Mouse (Mus musculus): Measurements from ENCODE around the gene Gramd1b. TPM values are rescaled to one million over a fixed set of nuclear protein-coding genes. Genes with fewer than 3 reads are reported as not detected.

The Gramd1b gene
- total RNA-seq, 2 experiments from 2014 or later, result 19.7 to 25.3 TPM

DNA sequence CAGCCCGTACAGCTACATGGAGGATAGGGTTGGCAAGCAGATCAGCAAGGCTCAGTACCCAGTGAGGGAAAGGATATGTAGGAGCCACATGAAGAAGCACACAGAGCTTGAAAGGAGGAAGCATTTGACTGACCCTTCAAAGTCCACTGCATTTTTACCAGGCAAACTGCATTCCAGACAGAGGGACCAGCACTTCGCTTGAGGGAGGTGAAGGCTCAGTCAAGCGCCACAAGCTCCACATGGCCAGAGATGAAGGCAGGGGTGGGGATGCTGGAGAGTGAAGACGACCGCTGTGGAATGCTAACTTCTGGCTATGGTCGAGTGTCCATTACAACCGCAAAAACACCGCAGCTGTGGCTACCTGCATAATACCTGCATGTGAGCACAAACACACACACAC lies 100.2 kb downstream of the Gramd1b start:
- no peak for DNase-seq (ENCODE audit: low spot score in 2 of 2)

DNA sequence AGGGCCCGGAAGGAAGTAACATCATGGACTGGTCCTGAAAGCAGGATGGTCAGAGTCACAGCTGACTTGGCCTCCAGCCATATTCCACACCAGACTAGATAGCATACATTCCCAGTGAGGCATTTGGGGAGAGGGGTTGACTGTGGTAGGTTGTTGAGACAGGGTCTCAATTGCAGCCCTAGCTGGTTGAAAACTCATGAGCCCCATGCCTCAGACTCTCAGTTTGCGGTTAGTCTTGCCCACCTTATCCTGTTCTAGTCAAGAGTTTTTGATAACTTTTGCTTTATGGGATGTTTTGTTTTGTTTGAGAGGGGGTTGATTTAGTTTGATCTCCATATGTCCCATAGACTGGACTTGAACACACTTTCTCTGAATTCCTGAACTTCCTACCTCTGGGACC lies 103.5 kb downstream of the Gramd1b start:
- no peak for DNase-seq (ENCODE audit: low spot score in 2 of 2)

DNA sequence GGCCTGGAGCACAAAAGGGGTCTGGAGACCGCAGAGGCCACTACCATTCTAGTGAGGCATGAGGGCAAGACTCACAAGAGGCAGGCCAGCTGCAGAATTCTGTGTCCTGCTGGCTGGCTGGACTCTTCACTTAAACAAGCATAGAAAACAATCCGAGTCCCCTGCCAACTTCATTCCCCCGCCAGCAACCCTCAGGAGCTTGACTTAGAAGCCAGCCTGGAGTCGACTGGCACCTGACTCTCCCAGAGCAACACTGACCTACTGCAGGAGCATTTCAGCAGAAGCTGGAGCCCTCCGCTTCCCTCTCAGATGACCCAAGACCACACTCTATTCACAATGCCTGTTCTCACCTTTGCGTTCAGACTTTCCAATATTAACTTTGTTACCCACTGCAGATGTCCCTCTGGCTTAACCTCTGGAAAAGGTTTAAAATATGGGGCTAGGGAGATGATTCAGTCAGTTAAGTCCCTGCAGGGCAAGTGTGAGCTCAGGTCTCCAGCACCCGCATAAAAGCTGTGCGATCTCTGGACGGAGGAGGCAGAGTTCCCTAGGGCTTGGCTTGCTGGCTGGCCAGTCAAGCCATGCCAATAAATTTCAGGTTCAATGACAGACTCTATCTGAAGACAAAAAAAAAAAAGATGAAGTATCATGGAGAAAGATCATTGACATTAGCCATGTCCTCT lies 104.8 kb downstream of the Gramd1b start:
- no peak for DNase-seq (ENCODE audit: low spot score in 2 of 2)

DNA sequence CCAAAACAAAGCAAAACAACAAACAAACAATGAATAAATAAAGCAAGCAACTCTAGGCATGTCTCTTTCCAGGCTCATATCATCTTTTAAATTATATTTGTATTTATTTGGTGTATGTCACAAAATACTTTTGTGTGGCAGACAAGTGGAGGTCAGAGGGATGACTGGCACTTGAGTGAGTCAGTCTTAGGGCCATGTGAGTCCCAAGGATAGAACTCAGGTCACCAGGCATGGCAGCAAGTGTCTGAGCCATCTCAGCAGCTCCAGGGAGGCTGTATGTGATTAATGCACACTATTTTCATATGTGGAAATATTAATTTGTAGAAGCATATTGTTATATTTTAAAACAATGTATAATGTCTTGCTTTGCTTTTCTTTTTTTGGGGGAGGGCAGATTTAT lies 106.3 kb downstream of the Gramd1b start:
- DNase-seq (ENCODE audit: low spot score in 2 of 2), result no peak

- no peak for DNase-seq (ENCODE audit: low spot score in 2 of 2)
These were observed 107.7 kb downstream of the Gramd1b start for GRCm38 (mm10) chr9:40423427-40423867.

- no peak for DNase-seq (ENCODE audit: low spot score in 2 of 2)
These were observed 108.7 kb downstream of the Gramd1b start for GRCm38 (mm10) chr9:40422368-40423057.

DNA sequence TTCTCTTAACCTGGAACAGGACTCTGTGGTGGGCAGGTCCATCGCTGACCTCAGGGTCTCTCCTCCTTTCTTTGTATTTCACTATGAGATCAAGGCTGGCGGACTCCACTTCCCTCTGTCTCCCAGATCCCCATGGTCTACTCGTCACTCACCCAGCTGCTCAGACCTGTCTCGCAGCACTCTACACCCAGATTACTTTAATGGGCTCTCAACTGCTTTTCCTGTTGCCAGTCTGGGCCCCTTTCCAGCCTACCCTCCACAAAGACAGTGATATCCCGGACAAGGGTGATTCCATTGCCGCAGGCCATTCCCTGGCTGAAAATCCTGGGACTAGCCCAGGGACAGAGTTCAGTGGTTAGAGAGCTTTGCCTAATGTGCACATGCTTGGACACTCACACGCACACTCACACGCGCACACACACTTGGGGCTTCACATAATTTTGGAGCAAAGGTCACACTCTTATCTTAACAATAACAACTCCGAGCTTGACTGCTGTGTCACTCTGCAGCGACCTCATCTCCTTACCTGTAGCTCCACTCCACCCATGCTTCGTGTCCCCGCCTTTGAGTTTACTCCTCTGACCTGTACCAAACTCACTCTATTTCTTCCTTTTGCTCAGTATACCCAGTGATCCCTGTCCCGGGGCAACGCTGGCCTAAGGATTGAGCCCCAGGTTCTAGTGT lies 110.4 kb downstream of the Gramd1b start:
- DNase-seq (ENCODE audit: low spot score in 2 of 2), result peak in 1 of 2 experiments; percentile 25

GRCm38 (mm10) chr9:40418803-40419202 lies 112.4 kb downstream of the Gramd1b start:
- no peak for DNase-seq (ENCODE audit: low spot score in 2 of 2)

- DNase-seq (ENCODE audit: low spot score in 2 of 2), result no peak
These were observed 115.0 kb downstream of the Gramd1b start for GRCm38 (mm10) chr9:40416150-40416549.

DNA sequence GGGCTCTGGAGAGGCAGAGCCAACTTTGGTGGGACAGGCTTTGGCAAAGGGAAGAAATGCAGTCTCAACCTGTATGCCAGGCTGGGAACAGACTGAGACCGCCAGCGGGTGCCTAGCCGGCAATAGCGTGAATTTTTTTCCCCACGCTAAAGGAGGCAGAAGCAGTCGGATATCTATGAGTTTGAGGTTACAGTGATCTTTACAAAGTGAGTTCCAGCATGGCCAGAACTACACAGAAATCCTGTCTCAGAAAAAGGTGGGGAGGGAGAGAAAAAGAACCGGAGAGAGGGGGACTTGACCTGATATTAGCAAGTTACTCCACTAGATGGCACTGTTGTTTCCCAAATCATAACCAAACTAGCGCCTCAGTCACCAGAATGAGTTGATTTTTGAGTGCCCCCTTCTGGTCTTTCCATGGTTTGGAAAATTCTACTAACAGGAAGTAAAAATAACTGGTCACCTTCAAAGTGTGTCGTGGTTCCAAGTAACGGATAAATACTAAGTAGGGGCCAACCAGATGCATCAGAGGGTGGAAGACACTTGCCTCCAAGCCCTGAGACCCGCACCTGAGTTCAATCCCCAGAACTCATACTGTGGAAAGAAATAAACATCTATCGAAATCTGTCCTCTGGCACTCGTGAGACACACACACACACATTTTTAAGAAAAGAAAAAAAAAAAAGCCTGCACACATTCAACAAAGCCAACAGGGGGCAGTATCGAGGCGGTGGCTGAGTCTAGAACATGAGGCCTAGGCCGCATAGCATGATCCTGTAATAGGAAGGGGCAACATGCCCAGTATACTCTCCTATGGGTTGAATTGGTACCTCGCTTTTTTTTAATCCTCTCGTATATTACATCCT lies 116.0 kb downstream of the Gramd1b start:
- peak in 1 of 2 experiments; percentile 39 for DNase-seq (ENCODE audit: low spot score in 2 of 2)

DNA sequence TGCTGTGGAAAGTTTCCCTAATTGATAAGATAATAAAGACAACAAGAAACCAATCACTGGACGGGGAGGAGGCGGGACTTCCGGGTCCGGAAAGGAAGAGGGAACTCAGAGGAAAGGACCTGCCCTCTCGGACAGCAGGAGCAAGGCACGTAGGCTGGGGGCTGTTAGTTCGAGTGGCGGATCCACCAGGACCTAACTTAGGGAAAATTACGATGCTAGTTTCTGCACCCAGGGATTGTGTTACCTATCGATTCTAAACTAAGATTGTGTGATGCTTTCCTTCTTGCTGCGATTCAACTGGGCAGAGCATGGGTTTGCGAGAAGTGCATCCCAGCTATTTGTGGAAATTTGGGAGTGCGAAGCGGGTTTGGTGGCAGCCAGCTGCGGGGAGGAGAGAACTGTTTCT lies 116.7 kb downstream of the Gramd1b start:
- peak in 1 of 2 experiments; percentile 73 for DNase-seq (ENCODE audit: low spot score in 2 of 2)

- DNase-seq (ENCODE audit: low spot score in 2 of 2), result no peak
These were observed 117.6 kb downstream of the Gramd1b start for GRCm38 (mm10) chr9:40413601-40414000.

GRCm38 (mm10) chr9:40412931-40413330 lies 118.3 kb downstream of the Gramd1b start:
- no peak for DNase-seq (ENCODE audit: low spot score in 2 of 2)

- DNase-seq (ENCODE audit: low spot score in 2 of 2), result no peak
These were observed 118.9 kb downstream of the Gramd1b start for GRCm38 (mm10) chr9:40412246-40412645.

GRCm38 (mm10) chr9:40410895-40411294 lies 120.3 kb downstream of the Gramd1b start:
- DNase-seq (ENCODE audit: low spot score in 2 of 2), result no peak

DNA sequence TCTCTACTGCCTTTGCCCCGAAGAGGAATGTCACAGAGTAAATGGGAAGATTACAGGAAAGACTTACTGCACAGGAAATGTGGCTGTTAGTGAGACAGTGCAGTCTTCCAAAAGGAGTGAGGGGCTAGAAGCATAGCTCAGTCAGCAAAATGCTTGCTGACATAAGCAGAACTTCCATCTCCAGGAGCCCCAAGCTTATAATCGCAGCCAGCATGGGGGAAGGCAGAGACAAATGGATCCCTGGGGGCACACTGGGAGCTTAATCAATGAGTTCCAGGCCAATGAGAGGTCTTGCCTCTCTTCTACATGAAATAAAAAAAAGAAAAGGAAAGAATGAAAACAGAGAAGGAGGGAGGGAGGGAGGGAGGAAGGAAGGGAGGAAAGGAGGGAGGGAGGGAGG lies 122.1 kb downstream of the Gramd1b start:
- DNase-seq (ENCODE audit: low spot score in 2 of 2), result no peak

- no peak for DNase-seq (ENCODE audit: low spot score in 2 of 2)
These were observed 122.8 kb downstream of the Gramd1b start for GRCm38 (mm10) chr9:40408415-40408814.

DNA sequence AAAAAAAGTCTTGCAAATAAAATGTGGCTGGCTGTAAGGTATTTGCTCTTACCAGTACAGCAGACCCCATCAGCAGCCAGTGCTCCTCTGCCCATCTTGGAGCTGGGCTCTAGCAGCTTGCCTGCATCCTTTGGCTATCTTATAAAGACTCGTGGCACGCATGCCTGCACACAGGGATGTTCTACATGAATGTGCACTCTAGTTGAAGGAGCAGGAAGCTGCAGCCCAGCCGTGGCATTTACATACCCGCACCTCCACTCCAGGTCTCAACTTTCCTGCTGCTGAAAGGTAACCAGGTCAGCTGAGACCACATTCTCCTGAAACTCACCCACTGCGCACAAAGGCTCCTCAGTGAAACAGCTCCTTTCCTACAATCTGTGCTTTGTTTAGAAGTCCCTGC lies 123.3 kb downstream of the Gramd1b start:
- no peak for DNase-seq (ENCODE audit: low spot score in 2 of 2)

GRCm38 (mm10) chr9:40405804-40406203 lies 125.4 kb downstream of the Gramd1b start:
- no peak for DNase-seq (ENCODE audit: low spot score in 2 of 2)

DNA sequence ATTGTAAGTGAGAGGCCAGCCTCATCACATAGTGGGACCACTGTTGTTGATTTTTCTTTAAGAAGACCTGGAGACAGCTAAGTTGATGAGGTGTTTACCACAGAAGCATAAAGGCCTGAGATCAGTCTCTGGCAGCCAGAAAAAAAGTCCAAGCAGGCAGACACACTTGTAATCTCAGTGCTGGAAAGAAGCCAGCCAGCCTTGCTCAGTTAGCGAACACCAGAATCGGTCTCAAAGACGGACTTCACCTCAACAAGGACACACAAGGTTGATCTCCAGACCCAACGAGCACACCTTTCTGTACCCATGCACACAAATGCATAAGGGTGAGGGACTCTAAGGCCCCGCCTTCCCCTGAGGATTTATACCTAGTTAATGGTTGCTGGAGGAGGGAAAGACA lies 125.9 kb downstream of the Gramd1b start:
- no peak for DNase-seq (ENCODE audit: low spot score in 2 of 2)

- DNase-seq (ENCODE audit: low spot score in 2 of 2), result no peak
These were observed 126.5 kb downstream of the Gramd1b start for GRCm38 (mm10) chr9:40404637-40405036.
